Mouse (Mus musculus): ENCODE data around the gene Gm12695.

- TF ChIP-seq CTCF (IDR thresholded peaks at IDR 0.05; ENCODE audit: insufficient read depth, low read depth, low read length) (no peak), POLR2A (IDR thresholded peaks at IDR 0.05; ENCODE audit: insufficient read depth, low read depth, low read length) (no peak)
Observed at GRCm38 (mm10) chr4:96705281-96705951, 79.6 kb downstream of the Gm12695 start.
